Mouse (Mus musculus) thymus, adult 2 months (tissue): ENCODE data around the gene Epm2aip1. TPM values are rescaled to one million over a fixed set of nuclear protein-coding genes. Genes with fewer than 3 reads are reported as not detected.

Experiments used
- DNase-seq: peaks from one replicate; pipeline ENCODE4 v3.0.0; 2021
- H3K27ac ChIP-seq: fragments of 200-500 bp; 2 replicates; pipeline ENCODE4 v1.5.1; 2012; ENCODE audit warnings: low read length, control low read depth; ENCODE audit not compliant: control insufficient read depth, insufficient read depth
- H3K27me3 ChIP-seq: fragments of 200-500 bp; 2 replicates; pipeline ENCODE4 v1.6.1; 2012; ENCODE audit warnings: mild to moderate bottlenecking, low read length, moderate library complexity, mixed read lengths; ENCODE audit not compliant: control insufficient read depth, insufficient read depth
- H3K36me3 ChIP-seq: fragments of 200-500 bp; 2 replicates; pipeline ENCODE4 v1.6.1; 2012; ENCODE audit warnings: mild to moderate bottlenecking, low read length, moderate library complexity; ENCODE audit not compliant: control insufficient read depth, insufficient read depth
- H3K4me1 ChIP-seq: fragments of 200-500 bp; replicated peaks from 2 replicates; pipeline ENCODE4 v1.6.1; 2012; ENCODE audit warnings: low read length; ENCODE audit not compliant: control insufficient read depth, insufficient read depth
- H3K4me3 ChIP-seq: fragments of 200-500 bp; 2 replicates; pipeline ENCODE4 v1.5.1; 2012; ENCODE audit warnings: mild to moderate bottlenecking, low read length, control low read depth, moderate library complexity; ENCODE audit not compliant: control insufficient read depth, insufficient read depth
- CTCF ChIP-seq: fragments of 200-500 bp; IDR thresholded peaks from 2 replicates; pipeline ENCODE4 v1.5.1; 2012; ENCODE audit warnings: mild to moderate bottlenecking, control low read depth, low read length, moderate library complexity, borderline replicate concordance; ENCODE audit not compliant: control insufficient read depth, poor library complexity, insufficient read depth; ENCODE audit errors: extremely low read depth
- POLR2A ChIP-seq: fragments of 200-500 bp; IDR thresholded peaks from 2 replicates; pipeline ENCODE4 v1.6.1; 2012; ENCODE audit warnings: mild to moderate bottlenecking, low read length, control low read depth, moderate library complexity; ENCODE audit not compliant: control insufficient read depth, poor library complexity, insufficient read depth; ENCODE audit errors: extremely low read depth
- WGBS: fragments of 180-500 bp; shearing (Covaris S2); methylation state at CpG from one replicate; pipeline ENCODE4 v1.1.7; 2018; 5-methylcytosine and 5-hydroxymethylcytosine counted together
- polyA plus RNA-seq: library from polyadenylated mRNA; depleted of rRNA; stranded (reverse); fragments of >200 nt; gene quantifications from 2 replicates; pipeline ENCODE4 v1.2.3, GENCODE M21; 2012

Epm2aip1 gene
- polyA plus RNA-seq, 1 experiment = 29.1 TPM

- H3K27me3 ChIP-seq = peaks cover 3% of the 10 kb centered on the region; the same call in 1 of the 2 replicates
These were observed 34.4 kb downstream of the Epm2aip1 start for GRCm38 (mm10) chr9:111306142-111306541.

GRCm38 (mm10) chr9:111311031-111311842, 39.5 kb downstream of the Epm2aip1 start, which contains the start of gene Trank1:
Trank1 (plus strand) TSS chr9:111311739.
- peaks cover 18% of the 10 kb centered on the region for H3K27me3 ChIP-seq

More at GRCm38 (mm10) chr9:111306142-111306541, 34.4 kb downstream of the Epm2aip1 start:
- no peak overlapping the region for H3K27ac ChIP-seq
- H3K4me3 ChIP-seq = no peak overlapping the region
- TF ChIP-seq CTCF = no peak
- 86% methylated on average over 7 of the region's 7 CpGs for WGBS
- H3K4me1 ChIP-seq = no peaks in the 10 kb centered on the region
- DNase-seq = no peak
- no peaks in the 10 kb centered on the region for H3K36me3 ChIP-seq

DNA sequence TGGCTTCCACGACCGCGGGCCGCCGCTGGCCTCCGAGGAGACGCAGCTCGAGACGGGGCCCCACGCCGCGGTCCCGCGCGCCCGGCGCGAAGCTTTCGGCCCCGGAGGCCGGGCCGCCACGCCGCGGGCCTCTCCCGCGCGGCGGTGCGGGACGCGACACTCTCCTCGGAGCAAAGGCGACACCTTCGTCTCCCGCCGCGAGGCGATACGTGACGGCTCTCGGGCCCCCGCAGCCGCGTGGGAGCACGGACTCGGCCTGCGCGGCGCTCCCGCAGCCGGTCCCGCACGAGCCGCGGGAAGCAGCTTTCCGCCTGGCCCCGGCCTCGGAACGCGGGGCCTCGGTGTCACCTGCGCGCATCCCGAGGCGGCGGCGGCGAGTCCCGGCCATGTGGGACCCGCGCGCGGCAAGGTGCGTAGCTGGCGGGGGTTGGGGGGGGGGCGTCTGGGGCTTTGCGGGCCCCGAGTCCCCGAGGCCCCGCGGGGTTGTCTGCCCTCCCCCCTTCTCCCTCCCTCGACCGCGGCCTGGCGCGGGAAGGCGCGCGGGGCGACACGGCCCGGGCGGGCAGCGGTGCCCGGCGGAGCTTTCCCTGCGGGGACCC, 40.2 kb downstream of the Epm2aip1 start:
- H3K36me3 ChIP-seq = no peaks in the 10 kb centered on the region
- no peak overlapping the region for H3K27ac ChIP-seq
- peaks cover 18% of the 10 kb centered on the region for H3K27me3 ChIP-seq
- TF ChIP-seq CTCF (no peak), POLR2A (no peak)
- DNase-seq = no peak
- no peak overlapping the region for H3K4me3 ChIP-seq
- H3K4me1 ChIP-seq = peaks cover 7% of the 10 kb centered on the region
- 5% methylated on average over 94 of the region's 98 CpGs for WGBS

More at GRCm38 (mm10) chr9:111311031-111311842, 39.5 kb downstream of the Epm2aip1 start, which contains the start of gene Trank1:
- peaks cover 7% of the 10 kb centered on the region for H3K4me1 ChIP-seq
- no peak for TF ChIP-seq POLR2A
- TF ChIP-seq CTCF = no peak
- DNase-seq = no peak
- H3K27ac ChIP-seq = no peak within 1 kb of the TSS
- no peak within 1 kb of the TSS for H3K4me3 ChIP-seq
- no peaks in the 10 kb centered on the region for H3K36me3 ChIP-seq
- 25% methylated on average over 72 of the region's 72 CpGs for WGBS

DNA sequence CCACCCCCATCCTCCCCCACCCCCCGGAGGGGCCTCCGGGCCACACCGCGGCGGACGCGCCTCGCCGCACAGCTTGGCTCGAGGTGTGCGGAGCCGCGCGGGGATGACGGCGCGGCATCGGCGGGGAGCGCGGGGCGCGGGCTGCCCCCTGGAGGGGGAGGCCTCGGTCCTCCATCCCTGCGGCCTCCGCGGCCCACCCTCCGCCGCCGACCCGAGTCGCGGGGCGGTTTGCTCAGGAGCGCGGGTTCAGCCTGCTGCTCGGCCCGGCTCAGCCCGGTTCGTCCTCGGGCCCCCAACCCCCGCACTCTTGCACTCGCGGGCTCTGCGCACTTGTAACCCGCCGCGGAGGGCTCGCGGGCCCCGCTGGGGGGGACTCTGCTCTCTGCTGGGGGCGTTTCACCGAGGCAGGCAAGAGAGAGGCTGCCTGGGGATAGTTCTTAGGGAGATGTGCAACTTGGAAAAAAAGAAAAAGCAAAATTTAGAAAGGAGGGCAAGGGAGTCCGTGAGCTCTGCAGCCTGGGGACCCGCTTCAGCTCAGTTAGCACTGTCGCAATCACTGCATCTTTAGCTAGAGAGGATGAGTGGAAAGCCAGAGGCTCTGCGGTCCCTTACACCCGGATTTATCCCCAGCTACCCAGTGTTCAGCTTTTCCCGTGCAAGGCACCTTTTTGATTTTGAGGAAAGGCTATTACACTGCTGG, 40.9 kb downstream of the Epm2aip1 start:
- no peak overlapping the region for H3K27ac ChIP-seq
- peaks cover 18% of the 10 kb centered on the region for H3K27me3 ChIP-seq
- DNase-seq = no peak

DNA sequence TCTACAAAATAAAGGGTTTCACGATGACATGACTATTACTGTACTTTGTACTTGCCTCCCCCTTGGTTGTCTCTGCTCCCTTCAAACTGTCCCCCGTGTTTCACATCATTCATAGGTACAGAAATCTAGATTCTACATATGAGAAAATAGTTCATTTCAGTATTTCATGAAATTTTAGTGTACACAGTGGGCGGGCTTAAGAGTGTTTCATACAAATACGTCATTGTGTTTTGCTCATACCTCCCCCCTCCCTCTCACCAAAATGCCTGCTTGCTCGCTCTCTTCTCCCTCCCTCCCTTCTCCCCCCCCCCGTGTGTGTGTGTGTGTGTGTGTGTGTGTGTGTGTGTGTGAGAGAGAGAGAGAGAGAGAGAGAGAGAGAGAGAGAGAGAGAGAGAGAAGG, 41.6 kb downstream of the Epm2aip1 start:
- Histone ChIP-seq H3K27ac (no peak overlapping the region), H3K36me3 (no peaks in the 10 kb centered on the region), H3K4me3 (no peak overlapping the region), H3K4me1 (peaks cover 7% of the 10 kb centered on the region), H3K27me3 (peaks cover 18% of the 10 kb centered on the region)
- TF ChIP-seq POLR2A = no peak
- TF ChIP-seq CTCF = no peak
- WGBS = 18% methylated on average over 6 of the region's 6 CpGs
- DNase-seq = no peak

More for the DNA sequence above, 40.9 kb downstream of the Epm2aip1 start:
- H3K4me3 ChIP-seq = no peak overlapping the region
- no peak for TF ChIP-seq POLR2A
- no peak for TF ChIP-seq CTCF
- H3K36me3 ChIP-seq = no peaks in the 10 kb centered on the region
- peaks cover 7% of the 10 kb centered on the region for H3K4me1 ChIP-seq
- whole genome bisulfite sequencing = 2% methylated on average over 41 of the region's 59 CpGs

DNA sequence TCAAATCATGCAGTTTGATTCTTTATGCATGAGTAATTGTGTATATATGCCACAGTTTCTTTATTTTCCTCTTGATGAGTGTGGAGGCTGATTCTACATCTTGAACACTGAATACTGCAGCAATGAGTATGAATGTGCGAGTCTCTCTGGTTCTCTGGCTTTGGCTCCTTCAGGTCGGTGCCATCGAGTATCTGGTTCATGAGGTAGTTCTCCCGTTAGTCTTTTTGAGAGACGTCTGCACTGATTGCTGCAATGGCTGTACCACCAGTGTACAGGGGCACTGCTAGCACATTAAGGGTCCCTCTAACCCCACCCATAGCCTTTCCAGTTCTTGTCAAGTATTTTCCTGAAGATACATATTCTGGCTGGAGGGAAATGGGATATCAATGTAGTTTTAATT, 42.1 kb downstream of the Epm2aip1 start:
- peaks cover 18% of the 10 kb centered on the region for H3K27me3 ChIP-seq
- H3K27ac ChIP-seq = no peak overlapping the region
- no peak for TF ChIP-seq CTCF
- TF ChIP-seq POLR2A = no peak
- H3K4me3 ChIP-seq = no peak overlapping the region
- DNase-seq = no peak
- no peaks in the 10 kb centered on the region for H3K36me3 ChIP-seq
- WGBS = 27% methylated on average over 5 of the region's 5 CpGs
- H3K4me1 ChIP-seq = peaks cover 7% of the 10 kb centered on the region
